Comparison of ENCODE assay signal across 14 mouse cellular contexts in the genomic region with DNA sequence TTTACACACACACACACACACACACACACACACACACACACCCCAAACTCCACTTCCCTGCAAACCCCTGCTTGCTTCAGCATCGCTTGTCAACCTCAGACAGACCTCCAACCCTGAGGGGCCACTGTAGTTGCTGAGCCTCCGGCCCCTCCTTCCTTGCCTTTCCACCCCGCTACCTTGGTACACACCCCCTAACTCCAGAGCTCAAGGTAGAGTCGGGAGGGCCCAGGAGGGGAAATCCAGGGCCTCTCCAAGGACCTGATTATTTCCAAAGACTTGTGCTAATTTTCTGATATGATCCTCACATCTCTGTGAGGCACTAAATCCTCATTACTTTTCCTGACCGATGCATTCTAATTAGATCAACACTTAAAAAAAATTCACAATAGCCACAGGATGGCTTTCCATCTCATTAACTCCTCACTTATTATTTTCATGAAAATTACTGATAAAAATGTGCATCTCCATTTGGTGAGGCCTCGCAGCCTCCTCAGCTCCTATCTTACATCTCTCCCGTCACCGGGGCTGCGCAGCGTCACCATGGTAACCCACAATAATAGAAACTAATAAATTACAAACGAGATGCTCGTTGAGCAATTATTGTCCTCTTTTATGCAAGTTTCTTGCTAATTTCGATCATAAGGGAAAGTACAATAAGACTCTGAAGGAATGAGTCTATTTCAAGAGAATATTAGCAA.
DNase-seq lines count a peak whose midpoint lies in the region; ATAC-seq and TF ChIP-seq lines count a peak whose summit lies in the region.
"Had no signal": no experiment of that assay in that cellular context is flagged by ENCODE, and none has a peak within 500 bp of the region (broad histone marks: within the 10 kb centered on the region; RNA-seq: fewer than 3 reads in every experiment).

No protein-coding gene starts in this region.

- no peak for TF ChIP-seq CTCF in thymus, adult 2 months (IDR thresholded peaks at IDR 0.05; ENCODE audit: borderline replicate concordance, control insufficient read depth, extremely low read depth, insufficient read depth, low read length, poor library complexity)

- no peaks in the 10 kb centered on the region for H3K27me3 ChIP-seq in forebrain, embryonic 11.5 days (ENCODE audit: control insufficient read depth, insufficient read depth, low read length)
- no peaks in the 10 kb centered on the region for H3K27me3 ChIP-seq in neural tube, embryonic 13.5 days
- no peaks in the 10 kb centered on the region for H3K27me3 ChIP-seq in liver, embryonic 12.5 days (replicated peaks)
- no peaks in the 10 kb centered on the region for H3K27me3 ChIP-seq in thymus, adult 2 months (ENCODE audit: control insufficient read depth, insufficient read depth, low read length)
- H3K27me3 ChIP-seq: embryonic facial prominence, embryonic 12.5 days had no signal

- H3K9ac ChIP-seq in forebrain, embryonic 11.5 days (ENCODE audit: low read length), result no peak overlapping the region
- no peak overlapping the region for H3K9ac ChIP-seq in neural tube, embryonic 13.5 days
- no peak overlapping the region for H3K9ac ChIP-seq in liver, embryonic 12.5 days
- H3K9ac ChIP-seq: embryonic facial prominence, embryonic 12.5 days had no signal

- TF ChIP-seq POLR2A in thymus, adult 2 months (IDR thresholded peaks at IDR 0.05; ENCODE audit: control insufficient read depth, extremely low read depth, insufficient read depth, low read length, poor library complexity), result no peak

- intact Hi-C loops in left cerebral cortex, postnatal 25 days (cut with DNase I), result no loop called here

- DNase-seq in left cerebral cortex, adult 9 months (ENCODE audit: low spot score in 2 of 2), result peak; percentile 47 to 72
- no peak for DNase-seq in left cerebral cortex, postnatal 25 days (ENCODE audit: low spot score in 2 of 2)
- no peak for DNase-seq in forebrain, embryonic 11.5 days (ENCODE audit: low spot score)
- peak; percentile 72 to 87 for DNase-seq in layer of hippocampus, adult 18-20 months (ENCODE audit: low spot score in 2 of 2)
- DNase-seq in left cerebral cortex, adult 18-20 months (ENCODE audit: low spot score in 2 of 2), result no peak
- no peak for DNase-seq in thymus, adult 2 months
- DNase-seq: adrenal gland, adult 2 months; cerebellum, adult 11 months; gastrocnemius, adult 2 months; kidney, adult 2 months; thymus, postnatal 36 days had no signal

- H3K9me3 ChIP-seq in forebrain, embryonic 11.5 days (ENCODE audit: control insufficient read depth, low read length), result no peaks in the 10 kb centered on the region
- H3K9me3 ChIP-seq in neural tube, embryonic 13.5 days, result no peaks in the 10 kb centered on the region
- H3K9me3 ChIP-seq in liver, embryonic 12.5 days (replicated peaks), result no peaks in the 10 kb centered on the region
- H3K9me3 ChIP-seq: embryonic facial prominence, embryonic 12.5 days had no signal

- H3K4me2 ChIP-seq in forebrain, embryonic 11.5 days (ENCODE audit: low read depth, low read length, severe bottlenecking), result no peak overlapping the region
- H3K4me2 ChIP-seq in neural tube, embryonic 13.5 days, result no peak overlapping the region
- no peak overlapping the region for H3K4me2 ChIP-seq in liver, embryonic 12.5 days
- H3K4me2 ChIP-seq: embryonic facial prominence, embryonic 12.5 days had no signal

- H3K27ac ChIP-seq in forebrain, embryonic 11.5 days (ENCODE audit: low read depth, low read length), result no peak overlapping the region; the same call in 1 of the 2 replicates
- peak overlapping the region; percentile 82 for H3K27ac ChIP-seq in neural tube, embryonic 13.5 days (replicated peaks)
- no peak overlapping the region for H3K27ac ChIP-seq in liver, embryonic 12.5 days
- no peak overlapping the region for H3K27ac ChIP-seq in thymus, adult 2 months (ENCODE audit: control insufficient read depth, insufficient read depth, low read length)
- H3K27ac ChIP-seq: embryonic facial prominence, embryonic 12.5 days; gastrocnemius, adult 2 months had no signal

- no peaks in the 10 kb centered on the region for H3K36me3 ChIP-seq in forebrain, embryonic 11.5 days (ENCODE audit: control insufficient read depth, insufficient read depth, low read length)
- H3K36me3 ChIP-seq in neural tube, embryonic 13.5 days, result peaks cover 25% of the 10 kb centered on the region
- no peaks in the 10 kb centered on the region for H3K36me3 ChIP-seq in liver, embryonic 12.5 days
- H3K36me3 ChIP-seq in thymus, adult 2 months (ENCODE audit: control insufficient read depth, insufficient read depth, low read length), result no peaks in the 10 kb centered on the region
- H3K36me3 ChIP-seq: embryonic facial prominence, embryonic 12.5 days had no signal

- peak; percentile 69 for ATAC-seq in forebrain, embryonic 11.5 days (replicated peaks; ENCODE audit: low FRiP score)
- ATAC-seq in neural tube, embryonic 13.5 days (ENCODE audit: low read depth), result peak; percentile 67
- ATAC-seq in liver, embryonic 12.5 days, result no peak

- peaks cover 7% of the 10 kb centered on the region for H3K4me1 ChIP-seq in forebrain, embryonic 11.5 days (replicated peaks; ENCODE audit: control insufficient read depth, insufficient read depth, low read length)
- H3K4me1 ChIP-seq in neural tube, embryonic 13.5 days (replicated peaks), result peaks cover 33% of the 10 kb centered on the region
- no peaks in the 10 kb centered on the region for H3K4me1 ChIP-seq in liver, embryonic 12.5 days
- H3K4me1 ChIP-seq in thymus, adult 2 months (replicated peaks; ENCODE audit: control insufficient read depth, insufficient read depth, low read length), result no peaks in the 10 kb centered on the region

- H3K4me3 ChIP-seq in forebrain, embryonic 11.5 days (ENCODE audit: low read depth, low read length), result no peak overlapping the region
- no peak overlapping the region for H3K4me3 ChIP-seq in neural tube, embryonic 13.5 days
- no peak overlapping the region for H3K4me3 ChIP-seq in liver, embryonic 12.5 days
- H3K4me3 ChIP-seq in thymus, adult 2 months (ENCODE audit: control insufficient read depth, insufficient read depth, low read length), result no peak overlapping the region
- H3K4me3 ChIP-seq: embryonic facial prominence, embryonic 12.5 days; gastrocnemius, adult 2 months had no signal

- WGBS in forebrain, embryonic 11.5 days, result 36% methylated on average over 13 of the region's 13 CpGs
- WGBS in neural tube, embryonic 13.5 days, result 34% methylated on average over 13 of the region's 13 CpGs
- WGBS in liver, embryonic 12.5 days (ENCODE audit: insufficient replicate concordance), result 59% methylated on average over 13 of the region's 13 CpGs
- WGBS in thymus, adult 2 months, result 85% methylated on average over 13 of the region's 13 CpGs

Comparison
In these comparisons a context has a peak if more than half of its experiments do, and no peak if none do; other contexts are left out.
1. DNase-seq: peak in left cerebral cortex, adult 9 months (2 of 2) and layer of hippocampus, adult 18-20 months (2 of 2); none in left cerebral cortex, postnatal 25 days (0 of 2), forebrain, embryonic 11.5 days (single experiment), left cerebral cortex, adult 18-20 months (0 of 2) and thymus, adult 2 months (single experiment).